Mouse (Mus musculus): ENCODE measurements around the gene Ggn. TPM values are rescaled to one million over a fixed set of nuclear protein-coding genes. Genes with fewer than 3 reads are reported as not detected.
"Not testable (repeated sequence)": the region's sequence is repeated elsewhere in the genome, so short reads cannot be mapped to it uniquely, and the experiment has no call there.

The Ggn gene
- total RNA-seq, 2 experiments from 2014 or later, result 1.2 to 1.3 TPM

DNA sequence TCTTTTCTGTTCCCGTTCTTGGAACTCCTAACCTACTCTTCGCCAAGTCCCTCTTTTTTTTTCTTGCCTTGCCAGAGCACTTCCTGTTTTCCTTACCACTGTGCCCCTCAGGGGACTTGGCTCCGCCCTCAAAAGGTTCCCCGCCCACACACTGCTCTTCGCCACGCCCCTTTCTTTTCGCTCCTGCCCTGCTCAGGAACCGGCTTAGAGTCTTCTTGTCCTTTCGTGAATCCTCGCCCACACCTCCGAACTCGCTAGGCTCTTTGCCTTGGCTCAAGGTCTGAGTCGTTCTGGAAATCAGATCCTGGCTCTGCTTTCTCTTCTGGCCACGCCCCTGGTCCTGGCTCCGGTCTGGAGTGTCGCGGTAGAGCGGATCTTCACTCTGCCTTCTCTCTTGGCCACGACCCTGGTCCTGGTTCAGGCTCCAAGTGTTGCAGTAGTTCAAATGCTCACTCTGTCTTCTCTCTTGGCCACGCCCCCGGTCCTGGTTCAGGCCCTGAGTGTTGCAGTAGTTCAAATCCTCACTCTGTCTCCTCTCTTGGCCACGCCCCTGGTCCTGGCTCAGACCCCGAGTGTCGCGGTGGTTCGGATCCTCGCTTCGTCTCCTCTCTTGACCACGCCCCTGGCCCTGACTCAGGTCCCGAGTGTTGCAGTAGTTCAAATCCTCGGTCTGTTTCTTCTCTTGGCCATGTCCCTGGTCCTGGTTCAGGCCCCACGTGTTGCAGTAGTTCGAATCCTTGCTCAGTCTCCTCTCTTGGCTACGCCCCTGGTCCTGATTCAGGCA is 41.6 kb downstream of the Ggn start:
- DNase-seq (ENCODE audit: low spot score in 2 of 2), result peak; percentile 60 to 73

DNA sequence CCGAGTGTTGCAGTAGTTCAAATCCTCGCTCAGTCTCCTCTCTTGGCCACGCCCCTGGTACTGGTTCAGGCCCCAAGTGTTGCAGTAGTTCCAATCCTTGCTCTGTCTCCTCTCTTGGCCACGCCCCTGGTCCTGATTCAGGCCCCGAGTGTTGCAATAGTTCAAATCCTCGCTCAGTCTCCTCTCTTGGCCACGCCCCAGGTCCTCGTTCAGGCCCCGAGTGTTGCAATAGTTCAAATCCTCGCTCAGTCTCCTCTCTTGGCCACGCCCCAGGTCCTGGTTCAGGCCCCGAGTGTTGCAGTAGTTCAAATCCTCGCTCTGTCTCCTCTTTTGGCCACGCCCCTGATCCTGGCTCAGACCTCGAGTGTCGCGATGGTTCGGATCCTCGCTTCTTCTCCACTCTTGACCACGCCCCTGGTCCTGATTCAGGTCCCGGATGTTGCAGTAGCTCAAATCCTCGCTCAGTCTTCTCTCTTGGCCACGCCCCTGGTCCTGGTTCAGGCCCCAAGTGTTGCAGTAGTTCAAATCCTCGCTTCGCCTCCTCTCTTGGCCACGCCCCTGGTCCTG is 42.3 kb downstream of the Ggn start:
- DNase-seq (ENCODE audit: low spot score in 2 of 2), result no peak

GRCm38 (mm10) chr7:29212775-29213560 is 43.0 kb downstream of the Ggn start:
- not testable (repeated sequence) for DNase-seq (ENCODE audit: low spot score in 2 of 2)

GRCm38 (mm10) chr7:29213675-29214082 is 43.7 kb downstream of the Ggn start, which contains the start of gene Catsperg1:
Gene Catsperg1, minus strand, starts transcription at chr7:29214035.
- no peak for DNase-seq (ENCODE audit: low spot score in 2 of 2)

- no peak for DNase-seq (ENCODE audit: low spot score in 2 of 2)
These were observed 44.2 kb downstream of the Ggn start for GRCm38 (mm10) chr7:29214236-29214635.

- DNase-seq (ENCODE audit: low spot score in 2 of 2), result no peak
These were observed 44.8 kb downstream of the Ggn start for GRCm38 (mm10) chr7:29214846-29215245.

Other genes starting within 250 kb of the Ggn start
- 100 to 1,000 TPM; 123 to 132 TPM for gene Actn4, start 207.9 kb upstream of the Ggn start, total RNA-seq (2021)
- 100 to 1,000 TPM; 159 to 164 TPM for gene Eif3k, start 188.3 kb upstream of the Ggn start, total RNA-seq (2021)
- 1 to 10 TPM; 2.7 to 4.1 TPM for gene Map4k1, start 188.2 kb upstream of the Ggn start, total RNA-seq (2021)
- gene Ryr1, start 45.0 kb upstream of the Ggn start, total RNA-seq (2021), result 10 to 100 TPM in 1 of 2 experiments, 1 to 10 TPM in 1; 9.3 to 12.2 TPM
- 1 to 10 TPM; 1.1 to 1.5 TPM for gene Rasgrp4, start 35.4 kb upstream of the Ggn start, total RNA-seq (2021)
- 10 to 100 TPM; 29.4 to 32.7 TPM for gene Fam98c, start 14.0 kb upstream of the Ggn start, total RNA-seq (2021)
- gene Spred3, start 201 bp downstream of the Ggn start, total RNA-seq (2021), result 10 to 100 TPM; 42.3 to 52.3 TPM
- 100 to 1,000 TPM; 153 to 169 TPM for gene Psmd8, start 10.5 kb downstream of the Ggn start, total RNA-seq (2021)
- gene Catsperg1, start 43.8 kb downstream of the Ggn start, total RNA-seq (2021), result 1 to 10 TPM; 1.6 to 1.8 TPM
- 1 to 10 TPM; 2.9 to 3.8 TPM for gene Kcnk6, start 62.3 kb downstream of the Ggn start, total RNA-seq (2021)
- gene Yif1b, start 68.1 kb downstream of the Ggn start, total RNA-seq (2021), result 10 to 100 TPM; 42.3 to 49.5 TPM
- gene 2200002D01Rik, start 78.3 kb downstream of the Ggn start, total RNA-seq (2021), result not detected
- 10 to 100 TPM; 16.0 to 27.0 TPM for gene Spint2, start 111.7 kb downstream of the Ggn start, total RNA-seq (2021)
- 10 to 100 TPM; 10.8 to 11.0 TPM for gene Ppp1r14a, start 119.1 kb downstream of the Ggn start, total RNA-seq (2021)
- gene Dpf1, start 133.7 kb downstream of the Ggn start, total RNA-seq (2021), result 100 to 1,000 TPM in 1 of 2 experiments, 10 to 100 TPM in 1; 96.1 to 111 TPM